Mouse (Mus musculus) C2C12 (cell line): Measurements from ENCODE around the gene Zfp36.

ENCODE experiments used
- CTCF ChIP-seq: IDR thresholded peaks from one replicate; pipeline ENCODE4 v1.5.1; 2011; ENCODE audit not compliant: control insufficient read depth, insufficient read depth, insufficient read length
- MYOG ChIP-seq: IDR thresholded peaks from one replicate; pipeline ENCODE4 v1.6.1; 2011; ENCODE audit not compliant: control insufficient read depth, insufficient read length; ENCODE audit errors: extremely low read depth

DNA sequence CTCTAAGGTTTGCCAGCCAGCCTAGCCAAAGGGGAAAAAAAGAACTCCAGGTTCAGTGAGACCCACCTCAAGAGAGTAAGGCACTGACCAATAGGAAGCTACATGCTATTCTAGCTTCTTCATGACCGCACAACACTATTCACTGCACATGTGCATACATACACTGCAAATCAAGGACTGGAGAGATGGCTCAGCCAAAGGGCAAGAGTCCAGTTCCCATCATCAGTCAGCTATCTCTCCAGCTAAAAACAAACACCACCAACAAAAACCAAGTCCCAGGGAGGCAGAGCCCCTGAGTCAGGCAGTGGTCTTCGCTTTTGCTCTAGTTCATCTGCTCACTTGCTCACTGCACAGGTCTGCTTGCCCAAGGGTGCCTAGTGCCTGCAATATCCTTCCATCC is 51.8 kb downstream of the Zfp36 start:
- TF ChIP-seq CTCF (no peak), MYOG (no peak)
